Mouse (Mus musculus): ENCODE measurements at regions not wholly inside any gene's neighbourhood (a gene's known extent, or its start where the extent isn't known, plus 50 kb on each side); places are given as distances from the start of the nearest gene placed in this dataset.

GRCm38 (mm10) chr12:64614877-64615276 lies 140.4 kb upstream of the Fscb start:
- no peaks in the 10 kb centered on the region for H3K27me3 ChIP-seq (ENCODE audit: control insufficient read depth, insufficient read depth, low read length)
- H3K9ac ChIP-seq (replicated peaks; ENCODE audit: low read length), result no peak overlapping the region
- ATAC-seq (ENCODE audit: low FRiP score, low TSS enrichment) (no peak), DNase-seq (no peak)
- no peak overlapping the region for H3K27ac ChIP-seq (replicated peaks; ENCODE audit: low read depth, low read length)
- H3K4me3 ChIP-seq (replicated peaks; ENCODE audit: low read depth, low read length), result no peak overlapping the region
- 0 out of 2 replicates have a peak, but pooled peaks cover 4% of the 10 kb centered on the region for H3K4me1 ChIP-seq (ENCODE audit: control insufficient read depth, insufficient read depth, low read length)
- no peak overlapping the region for H3K4me2 ChIP-seq (ENCODE audit: low read length)
- H3K36me3 ChIP-seq (ENCODE audit: control insufficient read depth, insufficient read depth, low read length), result no peaks in the 10 kb centered on the region
- no peaks in the 10 kb centered on the region for H3K9me3 ChIP-seq (ENCODE audit: control insufficient read depth, low read length)

Measured in midbrain, embryonic 14.5 days (tissue).